Mouse (Mus musculus) lung, postnatal 25 days (tissue): ENCODE data around the gene Ppp2r5e.
"Not testable (repeated sequence)": the region's sequence is repeated elsewhere in the genome, so short reads cannot be mapped to it uniquely, and the experiment has no call there.

Source experiments
- DNase-seq: peaks from one replicate; pipeline ENCODE4 v3.0.0; 2022; ENCODE audit warnings: low spot score

Ppp2r5e gene

DNA sequence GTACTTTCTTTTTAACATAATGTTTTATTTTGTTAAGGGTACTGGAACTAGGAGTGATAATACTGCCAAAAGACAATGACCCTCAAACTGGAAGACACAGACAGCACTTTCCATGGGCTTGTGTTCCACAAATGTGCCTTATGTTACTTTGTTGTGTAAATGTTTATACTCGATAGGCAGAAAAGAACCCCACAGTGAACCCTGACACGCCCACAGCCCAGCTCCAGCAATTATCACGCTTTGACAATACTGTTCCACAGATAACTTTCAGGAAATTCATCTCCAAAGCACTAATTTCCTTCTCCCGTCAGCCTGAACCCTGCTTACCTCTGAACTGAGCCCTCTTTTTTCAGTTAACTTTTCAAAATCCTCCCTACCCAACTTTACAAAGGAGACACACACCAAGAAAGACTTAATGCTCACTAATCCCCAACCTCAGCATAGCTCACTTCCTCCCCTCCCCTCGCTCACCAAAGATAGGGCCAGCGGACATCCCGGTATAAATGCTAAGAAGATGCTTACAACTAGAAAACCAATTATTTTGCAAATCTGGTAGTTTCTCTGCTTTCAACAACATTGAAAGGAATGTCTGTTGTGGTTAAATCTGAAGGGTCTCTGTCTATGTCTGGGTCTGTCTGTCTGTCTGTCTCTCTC, 58.9 kb downstream of the Ppp2r5e start:
- DNase-seq = no peak

DNA sequence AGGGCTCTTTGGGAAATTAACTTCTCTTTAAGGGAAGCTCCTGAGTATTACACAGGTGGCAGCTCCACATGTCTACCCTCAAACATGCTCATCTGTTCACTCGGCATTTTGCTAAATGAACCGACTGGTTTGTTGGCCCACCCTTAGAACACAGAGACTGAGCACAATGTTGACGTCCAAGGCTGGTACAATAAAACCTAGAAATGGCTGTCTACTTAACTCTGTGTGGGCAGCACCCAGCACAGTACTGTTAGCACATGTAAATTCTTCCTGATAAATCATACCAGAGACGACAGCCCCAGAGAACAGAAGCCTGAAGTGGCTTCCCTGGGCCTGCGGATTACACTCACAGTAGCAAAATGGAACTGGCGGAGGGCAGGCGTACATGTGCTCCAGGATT, 59.5 kb downstream of the Ppp2r5e start:
- DNase-seq = no peak

DNA sequence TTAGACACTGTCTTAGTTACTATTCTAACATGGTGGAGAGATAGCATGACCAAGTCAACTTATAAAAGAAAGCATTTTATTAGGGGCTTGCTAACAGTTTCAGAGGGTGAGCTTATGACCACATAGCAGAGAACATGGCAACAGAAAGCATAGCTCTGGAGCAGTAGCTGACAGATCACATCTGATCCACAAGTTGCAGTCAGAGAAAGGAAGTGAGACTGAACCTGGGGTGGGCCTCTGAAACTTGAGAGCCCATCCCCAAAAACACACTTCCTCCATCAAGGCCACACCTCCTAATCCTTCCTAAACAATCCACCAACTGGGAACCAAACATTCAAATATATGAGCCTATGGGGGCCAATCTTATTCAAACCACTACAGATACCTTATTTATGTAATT, 62.9 kb downstream of the Ppp2r5e start:
- DNase-seq = no peak

DNA sequence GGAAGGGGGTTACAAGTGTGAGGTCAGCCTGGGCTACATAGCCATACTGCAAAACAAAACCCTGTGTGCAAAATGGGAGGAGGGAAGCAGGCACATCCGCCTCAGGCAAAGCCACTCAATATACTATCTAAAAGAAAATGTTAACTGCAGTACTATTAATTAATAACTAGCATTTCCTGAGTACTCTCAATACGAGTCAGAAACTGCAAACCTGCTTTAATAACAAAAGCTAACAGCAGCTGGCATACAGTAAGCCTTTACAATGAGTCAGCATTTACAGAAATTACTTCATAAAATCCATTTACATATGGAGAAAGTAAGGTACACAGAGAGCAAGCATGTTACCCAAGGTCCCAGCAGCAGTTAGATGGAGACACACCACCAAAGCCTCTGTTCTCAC, 64.2 kb downstream of the Ppp2r5e start:
- no peak for DNase-seq

DNA sequence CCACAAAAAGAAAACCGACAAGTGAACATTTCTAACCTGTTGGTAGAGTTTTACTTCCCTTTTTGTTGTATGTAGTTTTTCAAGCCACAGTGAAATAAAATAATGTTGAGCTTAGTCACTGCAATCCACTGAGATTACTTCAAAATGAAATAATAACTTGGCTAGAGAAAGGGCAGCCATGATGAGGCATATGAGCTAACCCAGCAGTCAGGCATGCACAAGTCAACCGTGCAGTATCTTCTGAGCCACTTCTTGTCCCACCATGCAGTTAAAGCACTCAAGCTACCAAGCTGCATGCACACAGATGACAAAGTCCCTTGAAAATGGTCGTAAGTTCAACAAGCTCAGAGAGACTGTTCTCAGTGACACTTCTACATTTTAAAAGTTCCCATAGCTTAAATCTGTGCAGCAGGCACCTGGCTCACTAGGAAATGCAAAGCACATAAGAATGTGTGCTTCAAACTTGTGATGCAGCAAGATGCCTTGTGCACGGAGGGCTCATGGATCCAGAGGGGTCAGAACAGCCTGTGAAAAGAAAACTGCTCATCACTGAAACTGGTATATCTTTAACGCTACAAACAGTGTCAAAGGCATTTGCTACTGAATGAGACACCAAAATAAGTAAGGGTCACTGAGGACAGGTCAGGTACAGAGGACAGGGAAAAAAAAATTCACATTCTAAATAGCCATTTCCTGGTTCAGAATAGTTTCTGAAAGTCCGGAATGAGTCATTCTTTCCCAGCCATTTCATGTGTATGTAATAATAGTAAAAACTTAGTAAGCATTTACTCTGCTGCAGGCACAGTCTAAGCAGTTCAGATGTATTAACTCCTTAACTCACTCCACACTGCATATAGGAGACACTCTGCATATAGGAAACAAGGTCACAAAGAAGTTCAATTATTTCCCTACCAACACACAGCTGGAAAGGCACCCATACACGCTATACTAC, 66.9 kb downstream of the Ppp2r5e start:
- DNase-seq = peak; percentile 39

DNA sequence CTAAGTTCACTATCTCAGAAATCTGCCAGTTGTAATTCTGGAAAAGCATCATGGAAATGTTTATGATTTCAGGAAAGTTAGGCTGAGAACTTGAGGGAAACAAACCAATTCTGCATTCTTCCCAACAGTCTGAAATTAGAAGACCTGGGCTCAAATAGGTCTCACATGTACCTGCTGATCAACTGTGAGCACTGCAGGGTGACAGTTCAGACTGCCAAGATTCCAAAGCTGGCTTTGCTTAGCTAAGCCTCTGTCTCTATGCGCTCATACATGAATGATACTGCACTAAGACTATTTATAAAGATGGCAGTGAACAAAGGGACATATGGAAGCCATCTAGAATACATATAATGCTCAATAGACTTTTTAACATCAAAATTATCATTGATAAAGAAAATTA, 67.7 kb downstream of the Ppp2r5e start:
- no peak for DNase-seq

DNA sequence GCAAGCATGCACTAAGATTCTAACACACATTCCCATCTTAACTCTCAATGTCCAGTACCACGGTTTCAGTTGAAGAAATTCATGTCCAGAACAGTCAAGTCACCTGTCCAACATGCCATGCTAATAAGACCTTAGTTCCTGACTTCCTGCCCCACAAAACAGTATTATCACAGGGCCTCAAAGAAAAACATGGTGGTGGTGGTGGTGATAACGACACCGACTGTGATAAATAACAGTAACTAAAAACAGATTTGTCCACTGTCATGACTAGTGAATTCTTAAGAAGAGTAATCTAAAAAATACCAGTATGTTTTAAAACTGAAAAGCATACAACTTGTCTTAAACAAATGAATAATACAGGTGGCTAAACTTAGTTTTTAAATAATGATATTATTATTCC, 71.8 kb downstream of the Ppp2r5e start:
- DNase-seq = no peak

DNA sequence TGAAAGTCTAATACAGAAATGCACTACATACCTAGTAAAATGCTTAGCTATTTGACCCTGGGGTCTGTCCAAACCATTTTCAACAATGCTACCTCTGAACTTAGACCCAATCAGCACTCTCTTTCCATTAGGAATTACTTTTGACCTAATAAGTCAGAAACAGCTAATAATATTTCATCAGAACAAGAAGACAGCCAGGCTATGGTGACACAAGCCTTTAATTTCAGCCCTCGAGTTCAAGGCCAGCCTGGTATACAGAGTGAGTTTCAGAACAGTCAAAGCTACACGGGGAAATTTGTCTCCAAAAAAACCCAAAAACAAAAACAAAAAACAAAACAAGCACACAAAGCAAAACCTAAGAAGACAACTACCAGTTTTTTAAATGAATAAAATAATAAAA, 73.1 kb downstream of the Ppp2r5e start:
- DNase-seq = no peak

DNA sequence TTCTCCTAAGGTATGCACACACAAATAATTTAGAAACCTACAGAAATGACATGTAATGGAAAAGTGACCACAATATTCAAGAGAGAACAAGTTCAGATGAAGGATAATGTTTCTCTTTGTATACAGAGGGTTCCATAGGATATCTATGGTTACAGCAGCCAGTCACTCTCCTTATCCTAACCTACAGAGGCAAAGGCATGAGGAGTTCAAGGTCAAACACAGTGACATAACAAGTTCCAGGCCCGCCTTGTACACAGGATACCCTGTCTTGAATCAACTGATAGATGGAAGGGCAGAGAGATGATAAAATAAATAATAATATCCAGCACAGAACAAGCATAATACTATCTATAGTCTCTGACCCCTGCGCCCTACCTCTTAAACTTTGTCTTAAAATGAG, 73.7 kb downstream of the Ppp2r5e start:
- DNase-seq = no peak

DNA sequence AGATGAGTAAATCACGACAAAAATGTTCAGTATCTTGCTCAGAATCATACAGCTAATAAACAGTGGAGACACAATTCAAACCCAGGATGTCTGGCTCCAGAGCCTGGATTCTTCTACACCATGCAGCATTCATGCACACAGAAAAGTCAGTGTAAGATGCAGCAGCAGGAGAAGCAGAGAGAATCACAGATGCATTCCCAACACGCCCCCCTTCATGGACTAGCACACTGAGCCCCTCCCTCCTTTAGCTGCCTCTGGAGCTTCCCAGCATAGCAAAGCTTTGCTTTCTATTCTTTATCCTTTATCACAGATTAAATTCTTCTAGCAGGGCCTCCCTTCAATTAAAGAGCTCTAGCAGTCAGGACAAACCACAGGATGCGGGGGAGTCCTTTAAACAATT, 75.7 kb downstream of the Ppp2r5e start:
- no peak for DNase-seq

DNA sequence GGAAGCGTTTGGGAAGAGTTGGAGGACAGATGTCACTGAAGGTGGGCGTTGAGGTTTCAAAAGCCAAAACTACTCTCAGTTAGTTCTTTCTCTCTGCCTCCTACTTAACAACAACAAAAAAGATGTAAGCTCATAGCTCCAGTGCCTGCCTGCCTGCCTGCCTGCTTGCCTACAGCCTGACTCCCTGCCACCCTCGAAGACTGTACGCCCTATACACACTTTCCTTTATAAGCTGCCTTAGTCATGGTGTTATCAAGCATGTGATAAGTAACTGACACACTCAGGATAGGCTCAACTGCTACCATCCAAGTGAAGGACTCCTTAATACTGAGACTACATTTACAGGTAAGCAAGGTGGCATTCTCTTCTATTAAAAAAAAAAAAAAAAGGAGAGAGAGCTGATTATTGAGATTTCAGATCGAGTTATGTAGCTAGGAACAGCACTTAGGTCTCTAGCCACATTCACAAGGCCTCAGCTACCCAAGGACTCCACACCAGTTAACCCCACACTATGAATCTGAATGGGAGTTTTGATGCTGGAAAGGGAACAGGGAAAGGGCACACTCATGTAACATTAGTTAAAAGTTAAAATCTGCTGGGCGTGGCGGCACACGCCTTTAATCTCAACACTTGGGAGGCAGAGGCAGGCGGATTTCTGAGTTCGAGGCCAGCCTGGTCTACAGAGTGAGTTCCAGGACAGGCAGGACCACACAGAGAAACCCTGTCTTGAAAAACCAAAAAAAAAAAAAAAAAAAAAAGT, 76.7 kb downstream of the Ppp2r5e start:
- DNase-seq = no peak

DNA sequence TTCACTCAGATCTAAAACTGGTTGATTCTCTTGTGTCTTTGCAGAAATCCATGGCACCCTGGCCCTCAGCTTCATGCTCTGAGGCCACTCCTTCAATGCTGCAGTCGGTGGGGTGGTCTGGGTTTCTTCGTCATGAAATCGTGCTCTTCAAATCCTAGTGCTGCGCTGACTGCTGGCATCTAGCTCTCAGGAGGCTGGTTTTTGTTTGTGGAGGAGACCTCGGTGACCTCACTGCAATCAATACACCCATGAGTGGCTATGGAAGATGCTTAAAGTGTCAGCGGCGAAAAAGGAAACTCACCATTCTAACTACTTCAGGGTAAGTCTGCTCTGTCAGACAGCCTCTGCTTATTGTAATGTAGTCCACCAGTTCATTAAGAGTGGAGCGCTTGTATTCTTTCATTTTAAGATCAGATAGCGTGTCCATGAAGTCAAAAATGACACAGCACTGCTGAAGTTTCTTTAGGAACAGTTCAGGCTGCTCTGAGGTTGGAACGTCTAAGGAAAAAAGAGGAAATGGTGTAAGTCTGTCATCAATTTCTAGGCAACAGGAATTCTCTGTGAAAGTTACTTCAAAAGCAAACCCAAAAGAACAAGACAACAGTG, 80.6 kb downstream of the Ppp2r5e start:
- DNase-seq = no peak

DNA sequence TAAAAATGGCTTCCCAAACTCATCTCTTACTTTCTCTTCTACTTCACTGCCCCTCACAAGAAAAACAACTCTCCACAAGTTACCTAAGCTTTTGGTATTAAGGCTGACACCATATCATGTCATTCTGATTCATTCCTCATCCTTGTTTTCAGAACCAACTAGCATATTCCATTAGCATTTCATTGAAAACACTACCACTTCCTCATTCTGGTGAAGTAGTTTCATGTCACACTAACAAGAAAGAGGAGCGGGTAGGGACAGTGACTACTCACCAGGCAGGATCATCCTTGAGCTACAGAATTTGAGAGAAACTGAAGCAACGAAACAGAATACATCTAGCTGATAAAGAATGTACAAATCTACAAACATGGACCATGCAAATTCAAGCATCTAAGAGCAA, 84.5 kb downstream of the Ppp2r5e start:
- DNase-seq = no peak

DNA sequence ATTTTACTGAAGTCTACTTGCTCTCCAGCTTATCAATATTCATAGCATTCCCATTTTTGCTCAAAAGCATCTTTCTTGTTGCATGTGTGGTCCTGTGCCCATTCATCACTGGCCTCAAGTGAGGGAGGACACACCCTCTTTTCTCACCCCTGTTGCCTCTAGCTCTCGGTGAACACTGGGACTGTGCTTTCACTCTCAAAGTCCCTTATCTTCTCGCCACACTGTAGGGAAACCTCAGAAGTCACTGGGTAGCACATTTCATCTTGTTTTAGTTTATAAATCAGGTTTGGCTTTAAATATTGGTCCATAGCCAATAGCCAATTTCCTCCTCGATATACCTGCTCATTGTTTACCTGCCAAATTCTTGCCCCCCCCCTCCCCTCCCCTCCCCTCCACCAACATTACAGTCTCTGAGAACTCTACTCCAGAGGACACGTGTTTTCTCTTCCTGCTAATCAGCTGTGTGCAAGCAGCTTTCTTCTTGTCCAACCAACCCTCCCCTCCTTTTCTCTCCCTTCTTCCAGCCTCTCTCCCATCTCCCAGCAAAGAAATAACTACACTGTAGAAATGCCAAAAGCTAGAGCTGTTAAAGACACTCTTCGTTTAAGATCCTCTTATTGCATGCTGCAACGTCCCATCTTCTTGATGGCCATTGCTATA, 90.9 kb downstream of the Ppp2r5e start:
- DNase-seq = no peak

DNA sequence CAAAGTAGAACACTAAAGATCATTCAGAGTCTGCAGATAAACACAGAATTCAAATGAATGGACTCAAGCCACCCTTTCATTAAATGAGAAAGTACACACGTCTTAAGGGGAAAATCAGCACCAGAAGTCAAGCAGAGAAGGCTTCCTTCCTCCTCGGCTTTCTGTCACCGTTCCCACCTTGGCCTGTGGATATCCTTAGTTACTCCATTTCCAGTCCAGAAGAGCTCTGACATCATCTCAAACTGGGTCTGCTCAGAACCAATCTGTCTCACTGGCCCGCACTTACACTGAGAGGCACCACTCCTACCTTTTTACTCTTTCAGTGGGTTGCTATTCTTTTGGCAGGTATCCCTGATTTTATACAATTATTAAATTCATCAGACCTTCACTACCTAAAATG, 93.4 kb downstream of the Ppp2r5e start:
- DNase-seq = no peak

DNA sequence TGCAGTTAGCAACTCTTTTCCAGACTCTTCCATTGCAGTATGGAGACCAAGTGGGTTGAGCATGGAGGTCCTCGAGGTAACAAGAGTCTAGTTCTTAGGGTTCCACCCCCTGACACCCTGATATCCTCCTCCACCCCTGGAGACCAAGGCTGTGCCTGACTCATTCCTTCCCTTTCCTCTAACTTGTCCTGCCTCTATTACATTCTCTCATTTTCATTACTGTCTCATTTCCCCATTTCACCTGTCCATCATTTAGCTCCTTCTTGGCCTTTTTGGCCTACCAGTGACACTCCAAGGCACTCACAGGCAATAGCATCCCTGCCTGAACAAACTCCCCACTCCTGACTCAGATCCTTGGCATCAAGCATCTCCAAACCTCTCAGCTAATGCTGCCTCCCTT, 98.3 kb downstream of the Ppp2r5e start:
- no peak for DNase-seq

DNA sequence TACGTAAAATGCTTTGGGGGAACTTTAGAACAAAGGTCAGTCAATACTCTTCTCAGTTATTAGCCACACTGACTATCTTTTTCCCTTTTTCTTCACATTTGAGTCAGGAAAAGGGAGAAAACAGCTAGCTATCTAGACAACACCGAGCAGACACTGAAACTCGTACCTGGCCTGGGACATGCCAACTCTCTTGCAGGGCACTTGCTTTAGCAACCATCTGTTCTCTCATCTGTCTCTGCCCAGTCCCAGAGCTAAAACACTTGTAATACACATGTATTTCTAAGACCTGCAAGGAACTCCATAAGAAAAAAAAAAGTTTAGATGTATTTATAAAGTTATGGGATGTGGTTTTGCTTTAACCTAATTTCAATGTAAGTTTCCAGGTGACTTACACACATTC, 100.4 kb downstream of the Ppp2r5e start:
- DNase-seq = no peak

DNA sequence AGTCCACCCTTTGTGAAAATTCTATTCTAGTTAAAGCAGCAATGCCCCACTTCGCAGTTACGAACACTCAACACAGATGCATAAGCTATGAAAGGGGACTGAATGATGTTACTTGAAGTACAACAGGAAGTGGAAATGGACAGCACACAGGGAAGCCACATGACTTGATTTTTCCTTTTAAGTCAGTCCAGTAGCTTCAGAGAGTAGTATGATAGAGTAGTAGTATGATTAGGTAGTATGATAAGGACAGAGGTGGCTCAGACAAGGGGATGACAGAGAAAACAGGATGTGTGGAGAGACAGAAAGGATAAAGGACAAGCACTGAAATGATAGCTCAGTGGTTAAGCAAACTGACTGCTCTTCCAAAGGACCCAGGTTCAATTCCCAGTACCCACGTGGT, 101.4 kb downstream of the Ppp2r5e start:
- no peak for DNase-seq

DNA sequence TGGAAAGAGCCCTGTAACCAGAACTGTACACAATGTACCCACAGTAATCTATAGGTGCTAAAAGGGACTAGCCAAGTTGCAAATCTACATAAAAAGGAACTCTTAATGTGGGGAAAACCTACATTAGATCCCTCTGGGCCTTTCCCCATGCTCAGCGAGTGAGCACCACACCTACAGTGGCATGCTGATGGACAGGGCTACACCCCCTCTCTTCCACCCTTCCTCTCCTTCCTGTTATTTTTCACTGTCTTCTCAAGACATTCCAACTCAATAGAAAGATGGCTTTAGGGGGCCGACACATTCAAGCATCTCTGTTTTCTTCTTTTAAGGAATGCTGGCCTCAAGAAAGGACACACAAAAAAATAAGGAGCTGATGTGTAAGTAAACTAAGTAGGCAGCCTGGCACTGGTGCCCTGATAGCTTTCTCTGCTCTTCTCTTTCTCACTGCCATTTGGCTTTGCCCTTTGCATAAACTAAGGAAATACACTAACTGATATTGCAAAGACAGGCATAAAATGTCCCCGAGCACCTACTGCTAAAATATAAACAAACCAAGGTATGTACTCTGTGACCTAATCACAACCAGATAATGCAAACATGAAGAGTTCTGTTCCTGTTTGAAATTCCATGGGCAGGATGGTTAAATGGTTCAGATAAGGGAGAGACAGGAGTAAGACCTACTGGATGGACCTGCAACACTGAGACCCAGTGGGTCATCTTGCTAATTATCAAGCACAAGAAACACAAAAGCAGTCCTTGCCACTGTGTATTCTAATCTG, 103.3 kb downstream of the Ppp2r5e start:
- DNase-seq = no peak

DNA sequence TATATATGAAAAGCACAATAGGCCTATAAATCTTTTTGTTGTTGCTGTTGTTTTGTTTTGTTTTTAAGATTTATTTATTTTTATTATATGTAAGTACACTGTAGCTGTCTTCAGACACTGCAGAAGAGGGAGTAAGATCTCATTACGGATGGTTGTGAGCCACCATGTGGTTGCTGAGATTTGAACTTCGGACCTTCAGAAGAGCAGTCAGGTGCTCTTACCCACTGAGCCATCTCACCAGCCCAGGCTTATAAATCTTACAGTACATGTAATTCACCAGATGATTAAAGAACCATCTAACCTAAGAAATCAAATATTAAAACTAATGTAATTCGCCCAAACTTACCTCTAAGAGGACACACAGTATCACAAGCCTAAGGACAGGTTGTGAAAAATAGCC, 103.9 kb downstream of the Ppp2r5e start:
- DNase-seq = not testable (repeated sequence)

DNA sequence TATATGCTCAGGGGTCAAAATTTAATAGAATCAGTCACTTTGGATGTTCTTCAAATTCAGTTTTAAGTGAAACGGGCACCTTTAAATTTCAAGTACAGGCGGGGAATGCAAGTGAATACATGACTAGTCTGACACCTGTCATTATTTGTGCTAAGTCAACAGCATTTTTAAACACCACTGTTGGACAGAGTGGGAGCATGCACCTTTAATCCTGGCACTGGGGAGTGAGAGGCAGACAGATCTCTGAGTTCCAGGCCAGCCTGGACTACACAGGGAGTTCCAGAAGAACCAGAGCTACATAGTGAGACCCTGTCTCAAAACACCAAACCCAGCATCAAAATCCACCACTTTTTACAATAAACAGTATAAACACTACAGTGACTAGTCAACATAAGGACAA, 108.5 kb downstream of the Ppp2r5e start:
- DNase-seq = no peak
